Mouse (Mus musculus): ENCODE measurements around the gene Msh3.
"Not testable (repeated sequence)": the region's sequence is repeated elsewhere in the genome, so short reads cannot be mapped to it uniquely, and the experiment has no call there.

Msh3 gene

DNA sequence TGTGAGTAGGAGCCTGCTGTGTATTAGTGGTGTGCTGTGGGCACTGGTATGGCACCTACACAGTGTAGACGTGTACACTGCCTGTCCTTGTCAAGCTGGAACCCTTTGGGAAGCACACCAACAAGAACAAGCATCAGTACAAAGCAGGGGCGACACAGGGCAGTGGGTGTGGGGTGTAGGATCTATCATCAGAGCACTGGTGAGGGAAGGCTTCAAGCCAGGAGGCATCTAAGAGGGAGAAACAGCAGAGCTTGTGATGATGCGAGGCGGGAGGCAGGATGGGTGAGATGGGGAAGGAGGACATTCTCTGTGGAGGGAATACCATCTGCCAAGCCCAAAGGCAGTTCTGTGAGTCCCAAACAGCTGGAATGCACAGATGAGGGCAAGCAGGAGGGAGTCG is 107.8 kb downstream of the Msh3 start:
- no peak for DNase-seq

DNA sequence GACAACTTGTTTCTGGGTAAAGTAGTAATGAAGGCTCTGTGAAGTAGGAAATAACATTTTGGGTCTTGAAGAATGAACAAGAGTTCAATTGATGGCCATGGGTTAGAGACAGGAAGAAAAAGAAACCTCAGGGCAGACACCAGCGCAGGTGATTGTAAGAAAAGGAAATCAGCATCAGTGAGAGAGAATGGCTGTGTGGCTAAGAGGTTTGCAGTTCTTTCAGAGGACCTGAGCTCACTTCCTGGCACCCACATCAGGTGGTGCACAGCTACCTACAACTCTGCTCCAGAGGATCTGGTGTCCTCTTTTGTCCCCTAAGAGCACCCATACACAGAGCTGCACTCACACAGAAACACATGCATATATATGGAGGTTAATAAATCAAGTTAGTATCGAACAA is 110.1 kb downstream of the Msh3 start:
- no peak for DNase-seq

DNA sequence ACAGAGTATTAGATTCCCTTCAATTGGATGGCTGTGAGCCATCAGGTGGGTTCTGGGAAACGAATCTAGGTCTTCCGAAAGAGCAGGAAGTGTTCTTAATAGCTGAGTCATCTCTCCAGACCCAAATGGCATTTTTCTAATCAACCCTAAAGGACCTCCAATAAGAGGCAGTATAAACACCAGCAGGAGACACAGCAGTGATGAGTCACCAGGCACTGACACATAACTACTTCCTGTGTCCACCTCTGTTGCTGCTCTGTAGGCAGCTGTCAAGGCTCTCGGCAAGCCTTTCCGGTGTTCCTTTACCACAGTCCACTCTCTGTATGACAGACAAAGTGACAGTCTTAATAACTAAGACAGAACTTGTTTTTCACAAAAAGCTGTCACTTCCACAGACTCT is 113.4 kb downstream of the Msh3 start:
- DNase-seq, result no peak

GRCm38 (mm10) chr13:92237887-92238286 is 116.9 kb downstream of the Msh3 start:
- no peak for DNase-seq

DNA sequence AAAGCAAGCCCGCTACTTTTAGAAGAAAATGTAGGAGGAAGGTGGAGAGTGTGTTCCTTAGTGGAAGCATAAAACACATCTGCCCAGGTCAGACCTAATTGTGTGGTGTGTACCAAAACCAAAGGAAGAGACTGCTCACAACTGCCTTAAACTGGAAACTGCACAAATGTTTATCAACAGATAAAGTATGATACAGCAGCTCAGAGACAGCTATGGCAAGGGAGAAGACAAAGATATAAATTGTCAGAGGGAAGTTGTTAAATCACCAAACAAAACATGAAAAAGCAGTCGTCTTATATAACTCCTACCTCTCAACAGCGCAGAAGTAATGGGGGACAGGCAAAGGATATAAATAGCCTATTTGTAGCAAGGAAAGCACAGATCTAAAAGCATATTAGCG is 117.8 kb downstream of the Msh3 start:
- DNase-seq, result no peak

- no peak for DNase-seq
Measured at GRCm38 (mm10) chr13:92232076-92232938, 122.5 kb downstream of the Msh3 start.

- DNase-seq, result no peak
Measured at GRCm38 (mm10) chr13:92228037-92228436, 126.8 kb downstream of the Msh3 start.

DNA sequence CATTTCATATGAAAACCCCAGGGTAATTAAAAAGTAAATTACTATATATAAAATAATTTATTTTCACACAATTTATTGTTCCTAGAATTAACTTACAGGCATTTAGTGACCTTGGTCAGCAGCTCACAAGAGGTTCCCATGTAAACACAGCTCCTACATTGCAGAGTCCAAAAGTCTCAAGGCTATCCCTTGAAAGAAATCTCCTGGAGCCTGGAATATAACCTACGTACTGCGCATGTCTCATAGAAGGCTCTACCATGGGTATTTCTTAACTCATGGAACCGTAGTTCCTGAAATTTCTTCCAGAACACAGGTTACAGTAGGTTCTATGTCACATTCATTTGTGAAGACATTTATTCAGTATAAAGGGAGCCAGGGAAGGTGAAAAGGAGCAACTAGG is 131.2 kb downstream of the Msh3 start:
- no peak for DNase-seq

DNA sequence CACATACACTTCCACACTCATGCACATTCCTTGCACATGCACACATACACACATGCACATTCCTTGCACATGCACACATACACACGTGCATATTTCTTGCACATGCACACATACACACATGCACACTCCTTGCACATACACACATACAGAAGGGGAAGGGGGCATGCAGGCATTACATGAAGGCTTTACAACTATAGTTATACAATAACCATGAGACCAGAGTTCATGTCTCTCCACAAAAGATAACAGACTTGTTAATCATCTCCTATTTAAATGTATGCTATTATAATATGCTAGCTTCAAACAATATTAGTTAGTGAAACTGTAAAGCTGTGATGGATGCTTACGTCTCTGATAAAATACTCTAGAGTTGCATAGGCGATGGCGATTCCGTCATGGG is 132.0 kb downstream of the Msh3 start:
- no peak for DNase-seq

GRCm38 (mm10) chr13:92219774-92220173 is 135.0 kb downstream of the Msh3 start:
- DNase-seq, result no peak

GRCm38 (mm10) chr13:92217216-92217615 is 137.6 kb downstream of the Msh3 start:
- no peak for DNase-seq

- DNase-seq, result no peak
Measured at GRCm38 (mm10) chr13:92196860-92197259, 157.9 kb downstream of the Msh3 start.

DNA sequence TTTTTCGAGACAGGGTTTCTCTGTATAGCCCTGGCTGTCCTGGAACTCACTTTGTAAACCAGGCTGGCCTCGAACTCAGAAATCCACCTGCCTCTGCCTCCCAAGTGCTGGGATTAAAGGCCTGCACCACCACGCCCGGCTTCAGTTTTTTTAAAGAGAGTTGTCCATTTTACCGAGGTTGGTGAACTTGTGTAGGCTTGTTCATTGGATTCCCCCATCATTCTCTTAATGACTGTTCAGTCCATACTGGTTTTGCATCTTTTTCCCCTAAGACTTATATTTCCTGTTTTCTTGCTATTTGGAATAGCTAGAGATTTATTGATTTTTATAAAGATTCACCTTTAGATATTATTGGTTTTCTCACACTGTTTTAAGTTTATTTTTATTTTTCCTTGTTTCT is 161.0 kb downstream of the Msh3 start:
- DNase-seq, result not testable (repeated sequence)

- DNase-seq, result not testable (repeated sequence)
Measured at GRCm38 (mm10) chr13:92172686-92173085, 182.1 kb downstream of the Msh3 start.
